Mouse (Mus musculus): ENCODE data around the gene Tbc1d30.

The Tbc1d30 gene

GRCm38 (mm10) chr10:121314186-121314585, 36.9 kb downstream of the Tbc1d30 start:
- in situ Hi-C loops (cut with MboI, MseI), result no loop called here

- in situ Hi-C loops (cut with MboI, MseI), result no loop called here
Measured at GRCm38 (mm10) chr10:121313049-121313448, 38.0 kb downstream of the Tbc1d30 start.

- in situ Hi-C loops (cut with MboI, MseI), result no loop called here
Measured at GRCm38 (mm10) chr10:121310511-121311221, 40.4 kb downstream of the Tbc1d30 start.

- in situ Hi-C loops (cut with MboI, MseI), result no loop called here
Measured at GRCm38 (mm10) chr10:121309801-121310510, 41.1 kb downstream of the Tbc1d30 start.

- in situ Hi-C loops (cut with MboI, MseI), result no loop called here
Measured at GRCm38 (mm10) chr10:121309123-121309655, 41.9 kb downstream of the Tbc1d30 start.

GRCm38 (mm10) chr10:121305441-121305840, 45.6 kb downstream of the Tbc1d30 start:
- in situ Hi-C loops (cut with MboI, MseI), result no loop called here

GRCm38 (mm10) chr10:121303559-121303958, 47.5 kb downstream of the Tbc1d30 start:
- in situ Hi-C loops (cut with MboI, MseI), result loop anchor here (5.0 kb wide), 1 partner anchor 41 kb away; no protein-coding TSS in a partner anchor

- in situ Hi-C loops (cut with MboI, MseI), result loop anchor here (5.0 kb wide), 1 partner anchor 40 kb away; no protein-coding TSS in a partner anchor
Measured at GRCm38 (mm10) chr10:121301868-121302267, 49.2 kb downstream of the Tbc1d30 start.

- in situ Hi-C loops (cut with MboI, MseI), result loop anchor here (5.0 kb wide), 1 partner anchor 38 kb away; no protein-coding TSS in a partner anchor
Measured at GRCm38 (mm10) chr10:121300659-121301058, 50.4 kb downstream of the Tbc1d30 start.

- in situ Hi-C loops (cut with MboI, MseI), result no loop called here
Measured at GRCm38 (mm10) chr10:121297054-121297701, 53.9 kb downstream of the Tbc1d30 start.

GRCm38 (mm10) chr10:121294471-121294870, 56.6 kb downstream of the Tbc1d30 start:
- in situ Hi-C loops (cut with MboI, MseI), result no loop called here

- in situ Hi-C loops (cut with MboI, MseI), result no loop called here
Measured at GRCm38 (mm10) chr10:121293829-121294228, 57.2 kb downstream of the Tbc1d30 start.

GRCm38 (mm10) chr10:121291272-121291917, 59.7 kb downstream of the Tbc1d30 start:
- in situ Hi-C loops (cut with MboI, MseI), result no loop called here

GRCm38 (mm10) chr10:121290682-121291078, 60.4 kb downstream of the Tbc1d30 start:
- in situ Hi-C loops (cut with MboI, MseI), result no loop called here

GRCm38 (mm10) chr10:121289970-121290681, 61.0 kb downstream of the Tbc1d30 start:
- in situ Hi-C loops (cut with MboI, MseI), result no loop called here

GRCm38 (mm10) chr10:121282926-121283325, 68.2 kb downstream of the Tbc1d30 start:
- in situ Hi-C loops (cut with MboI, MseI), result no loop called here

- in situ Hi-C loops (cut with MboI, MseI), result no loop called here
Measured at GRCm38 (mm10) chr10:121282436-121282835, 68.6 kb downstream of the Tbc1d30 start.

- in situ Hi-C loops (cut with MboI, MseI), result no loop called here
Measured at GRCm38 (mm10) chr10:121280943-121281342, 70.1 kb downstream of the Tbc1d30 start.

GRCm38 (mm10) chr10:121277022-121277471, 74.0 kb downstream of the Tbc1d30 start:
- in situ Hi-C loops (cut with MboI, MseI), result no loop called here

GRCm38 (mm10) chr10:121274964-121275363, 76.1 kb downstream of the Tbc1d30 start:
- in situ Hi-C loops (cut with MboI, MseI), result no loop called here

- in situ Hi-C loops (cut with MboI, MseI), result no loop called here
Measured at GRCm38 (mm10) chr10:121271002-121271401, 80.1 kb downstream of the Tbc1d30 start.
